Mouse (Mus musculus) fibroblast of lung, adult 2 months (primary cell): ENCODE results near the gene Tcap.

Experiments used
- DNase-seq: peaks from one replicate; pipeline ENCODE4 v3.0.0-alpha.2; 2011; ENCODE audit warnings: low read depth

The Tcap gene

DNA sequence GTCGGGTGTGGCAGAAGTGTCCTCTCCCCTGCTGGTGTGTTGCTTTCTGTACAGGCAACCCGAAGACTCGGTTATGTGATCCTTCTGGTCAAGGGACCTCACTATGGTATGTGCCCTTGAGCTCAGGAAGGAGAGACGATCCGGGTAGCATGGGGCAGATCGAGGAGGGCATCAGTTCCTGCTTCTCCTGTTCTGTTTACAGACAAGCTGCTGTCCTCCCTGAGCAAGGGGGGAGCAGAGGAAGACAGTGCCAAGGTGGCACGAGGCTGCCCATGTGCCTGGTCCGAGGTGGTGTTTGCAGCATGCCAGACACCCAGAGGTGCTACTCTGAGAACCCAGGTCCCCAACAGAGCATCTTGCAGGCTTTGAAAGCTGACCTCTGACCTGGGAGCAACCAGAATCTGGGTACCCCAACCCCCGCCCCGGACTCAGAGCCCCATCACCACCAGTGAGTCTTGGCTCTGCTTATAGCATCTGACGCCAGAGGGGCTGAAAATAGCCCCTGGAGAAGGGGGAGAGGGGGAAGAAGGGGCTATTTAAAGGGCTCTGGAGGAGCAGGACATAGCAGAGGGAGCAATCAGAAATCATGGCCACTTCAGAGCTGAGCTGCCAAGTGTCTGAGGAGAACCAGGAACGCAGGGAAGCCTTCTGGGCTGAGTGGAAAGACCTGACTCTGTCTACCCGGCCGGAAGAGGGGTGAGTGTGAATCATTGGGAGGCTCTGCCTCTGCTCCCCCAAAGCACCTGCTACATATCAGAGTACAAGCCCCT is at the start of gene Tcap:
TSS of gene Tcap (plus strand) at position 551 of the 770 bp plus-strand sequence.
- no peak for DNase-seq

GRCm38 (mm10) chr11:98333981-98334741 is 49.5 kb upstream of the Tcap start:
- no peak for DNase-seq

DNA sequence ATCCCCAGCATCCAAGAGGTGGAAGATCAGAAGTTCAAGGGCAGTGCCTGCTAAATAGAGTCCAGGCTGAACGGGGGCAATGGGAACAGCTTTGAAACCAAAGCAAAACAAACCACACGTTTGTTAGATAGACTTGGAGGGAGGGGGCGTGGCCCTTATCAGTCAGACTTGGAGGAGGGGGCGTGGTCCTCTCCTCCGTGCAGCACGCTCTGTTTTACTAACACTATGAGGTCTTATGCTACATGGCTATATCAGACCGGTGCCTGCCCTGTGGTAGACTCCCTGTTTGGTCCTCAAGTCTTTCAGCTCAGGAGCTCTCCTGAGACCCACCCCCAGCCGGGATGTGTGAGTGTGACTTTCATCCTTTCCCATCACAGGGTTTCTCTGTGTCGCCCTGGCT is 48.4 kb upstream of the Tcap start:
- no peak for DNase-seq

DNA sequence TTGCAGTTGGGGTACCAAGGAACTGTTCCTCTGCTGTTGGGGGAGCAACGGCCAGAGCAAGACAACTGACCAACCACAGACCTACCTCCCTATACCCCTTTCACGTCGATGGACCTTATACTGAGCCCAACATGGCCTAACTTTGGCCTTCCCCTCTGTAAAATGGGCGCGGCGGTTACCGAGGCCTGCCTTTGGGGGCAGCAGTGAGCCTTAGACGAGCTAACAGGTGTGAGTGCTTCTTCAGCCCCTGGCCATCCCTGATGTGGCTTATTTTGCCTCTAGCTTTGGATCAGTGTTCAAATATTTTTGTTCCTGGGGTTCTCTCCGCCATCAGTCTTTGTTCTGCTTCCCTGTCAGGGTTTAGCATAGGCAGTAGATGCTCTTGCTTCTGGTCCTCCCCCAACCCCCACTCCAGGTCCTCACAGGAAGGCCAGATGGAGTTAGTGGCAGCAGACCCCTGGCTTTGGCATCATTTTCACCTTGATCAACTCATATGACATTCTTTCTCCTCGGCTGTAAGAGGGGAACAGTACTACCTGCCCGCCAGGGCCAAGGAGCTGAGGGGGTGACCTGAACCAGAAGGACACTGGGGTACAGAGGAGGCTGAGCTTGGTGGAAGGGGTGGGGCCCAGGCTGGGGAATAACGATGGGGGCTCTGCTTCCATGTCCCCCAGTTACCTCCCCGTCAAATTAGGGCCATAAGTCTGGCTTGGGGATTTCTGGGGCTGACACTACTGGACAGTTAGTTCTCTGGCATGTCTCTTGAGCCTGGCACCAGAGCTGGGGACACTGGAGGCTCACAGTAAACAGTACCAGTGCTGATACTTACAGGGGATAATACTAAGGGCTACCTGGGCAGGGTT is 47.1 kb upstream of the Tcap start:
- DNase-seq, result no peak

GRCm38 (mm10) chr11:98338507-98338961 is 45.1 kb upstream of the Tcap start:
- DNase-seq, result no peak

GRCm38 (mm10) chr11:98339071-98339501 is 44.5 kb upstream of the Tcap start:
- DNase-seq, result no peak

- DNase-seq, result no peak
Observed at GRCm38 (mm10) chr11:98339679-98340287, 43.8 kb upstream of the Tcap start.

DNA sequence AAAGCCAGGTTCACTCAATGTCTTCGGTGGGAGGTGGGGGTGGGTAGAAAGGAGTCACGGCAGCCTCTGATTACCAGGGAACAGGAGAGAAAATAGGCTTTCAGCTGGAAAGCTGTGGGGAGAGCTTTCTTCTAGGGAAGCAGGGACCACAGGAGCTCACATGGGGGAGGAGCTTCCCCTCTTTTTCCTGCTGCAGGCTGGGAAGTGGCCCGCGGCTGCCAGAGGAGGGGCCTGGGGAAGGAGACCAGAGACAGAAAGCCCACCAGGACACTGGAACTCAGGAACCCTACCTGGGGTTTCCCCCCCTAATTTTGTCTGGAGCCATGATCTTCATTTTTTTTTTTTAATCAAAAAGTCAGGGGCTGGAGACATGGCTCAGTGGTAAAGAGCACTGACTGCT is 43.0 kb upstream of the Tcap start:
- no peak for DNase-seq

GRCm38 (mm10) chr11:98341174-98341573 is 42.4 kb upstream of the Tcap start:
- no peak for DNase-seq

- DNase-seq, result peak; percentile 82
Observed at GRCm38 (mm10) chr11:98342000-98342945, 41.3 kb upstream of the Tcap start.

- DNase-seq, result no peak
Observed at GRCm38 (mm10) chr11:98345253-98345652, 38.4 kb upstream of the Tcap start.

GRCm38 (mm10) chr11:98346168-98346567 is 37.4 kb upstream of the Tcap start:
- DNase-seq, result no peak

GRCm38 (mm10) chr11:98347385-98348082 is 36.1 kb upstream of the Tcap start:
- no peak for DNase-seq

DNA sequence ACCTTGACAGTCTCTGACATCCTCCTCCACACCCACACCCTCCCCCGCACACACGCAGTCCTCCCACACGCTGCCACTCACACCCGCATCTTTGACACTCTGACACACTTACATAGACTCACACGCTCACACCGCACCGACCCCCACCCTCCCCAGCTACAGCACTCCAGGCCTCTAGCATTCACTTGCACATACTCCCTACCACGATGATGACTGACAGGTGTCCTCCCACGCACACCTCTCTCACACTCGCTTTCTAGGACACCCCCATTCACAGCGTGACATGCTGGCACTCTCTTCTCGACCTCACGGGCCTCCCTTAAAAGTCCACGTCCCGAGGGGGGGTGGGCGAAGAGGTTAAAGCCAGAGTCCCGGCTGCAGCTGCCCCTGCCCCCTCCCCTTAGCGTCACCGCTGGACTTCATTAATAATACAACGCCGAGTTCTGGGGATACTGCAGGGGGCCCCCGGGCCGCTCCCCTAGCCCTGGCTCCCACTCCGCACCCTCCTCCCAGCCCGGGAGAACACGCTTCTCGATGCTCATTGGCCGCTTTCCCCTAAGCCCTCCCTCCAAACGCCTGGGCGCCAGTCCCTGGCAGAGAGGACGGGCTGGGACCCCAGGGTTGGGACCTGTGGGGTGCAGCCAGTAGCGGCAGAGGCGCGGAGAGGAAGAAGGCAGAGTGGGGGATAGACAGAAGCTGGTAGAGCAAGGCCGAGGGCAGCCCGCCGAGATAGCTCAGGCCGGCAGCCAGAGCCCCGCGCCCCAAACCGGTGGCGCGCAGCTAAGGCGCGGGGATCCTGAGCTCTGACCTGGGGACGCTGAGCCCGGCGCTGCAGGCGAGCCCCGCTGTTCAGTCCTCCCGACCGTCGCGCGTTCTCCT is 35.3 kb upstream of the Tcap start, which contains the start of gene Ppp1r1b:
TSS of gene Ppp1r1b (plus strand) at position 322 of the 879 bp plus-strand sequence.
- DNase-seq, result no peak

DNA sequence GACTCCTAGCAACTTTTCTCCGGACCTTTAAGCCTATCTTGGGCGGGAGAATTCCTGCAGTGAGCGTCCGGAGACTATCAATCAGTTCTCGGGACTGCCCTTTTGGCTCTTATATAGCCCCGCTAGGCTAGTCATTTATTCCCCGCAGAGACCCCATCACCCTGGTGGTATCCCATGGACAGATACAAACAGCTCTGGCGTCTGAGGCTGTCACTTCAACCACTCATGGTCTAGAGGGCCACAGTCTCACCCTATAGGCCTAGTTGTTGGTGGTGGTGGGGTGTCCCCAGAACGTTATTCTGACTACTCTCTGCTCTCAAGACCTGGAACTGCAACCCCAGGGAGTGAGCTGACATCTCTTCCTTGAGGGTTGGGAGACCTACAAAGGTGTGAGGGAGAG is 34.3 kb upstream of the Tcap start:
- no peak for DNase-seq

- no peak for DNase-seq
Observed at GRCm38 (mm10) chr11:98352272-98352990, 31.2 kb upstream of the Tcap start.

- peak; percentile 65 for DNase-seq
Observed at GRCm38 (mm10) chr11:98353651-98354211, 29.9 kb upstream of the Tcap start.

DNA sequence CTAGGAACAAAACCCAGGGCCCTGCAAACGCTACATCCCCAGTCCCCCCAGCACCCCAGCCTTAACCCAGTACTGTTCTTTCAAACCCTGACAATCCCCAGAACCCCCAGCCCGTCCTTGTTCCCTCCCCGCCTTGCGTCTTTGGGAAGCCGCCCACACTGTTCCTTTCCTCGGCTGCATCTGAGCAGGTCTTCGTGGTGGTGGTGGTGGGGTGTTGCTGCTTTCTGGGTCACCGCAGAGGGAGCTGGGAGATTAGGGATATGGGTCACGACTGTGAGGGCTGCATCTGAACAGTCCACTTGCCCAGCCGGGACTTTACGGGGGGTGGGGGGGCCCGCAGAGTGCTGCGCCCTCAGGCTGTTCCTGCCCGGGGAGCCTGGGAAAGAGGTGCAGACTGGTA is 29.2 kb upstream of the Tcap start:
- DNase-seq, result no peak
